Mouse (Mus musculus) brain, embryonic 14.5 days (tissue): ENCODE results near the gene Gm609. TPM values are rescaled to one million over a fixed set of nuclear protein-coding genes. Genes with fewer than 3 reads are reported as not detected.

Source experiments
- DNase-seq: peaks from one replicate; pipeline ENCODE4 v3.0.0-alpha.2; 2011; ENCODE audit warnings: low read depth
- CTCF ChIP-seq: fragments of 200-500 bp; IDR thresholded peaks from 2 replicates; pipeline ENCODE4 v1.5.1; 2012; ENCODE audit warnings: inconsistent platforms, mild to moderate bottlenecking, moderate library complexity, borderline replicate concordance; ENCODE audit not compliant: insufficient read depth, insufficient read length; ENCODE audit errors: extremely low read depth
- POLR2A ChIP-seq: fragments of 200-500 bp; IDR thresholded peaks from 2 replicates; pipeline ENCODE4 v1.6.1; 2012; ENCODE audit warnings: mild to moderate bottlenecking, inconsistent platforms, borderline replicate concordance; ENCODE audit not compliant: poor library complexity, insufficient read depth, insufficient read length, severe bottlenecking; ENCODE audit errors: extremely low read depth
- polyA plus RNA-seq: library from polyadenylated mRNA; depleted of rRNA; stranded (reverse); fragments of >200 nt; gene quantifications from 2 replicates; pipeline ENCODE4 v1.2.3, GENCODE M21; 2012

The Gm609 gene
- polyA plus RNA-seq, 1 experiment = not detected

- TF ChIP-seq POLR2A (peak; percentile 40; the same call in 1 of the 2 replicates), CTCF (peak; percentile 49; the same call in 1 of the 2 replicates)
- DNase-seq = peak; percentile 88
These were observed 84.2 kb downstream of the Gm609 start, which contains the start of gene Cd200 for GRCm38 (mm10) chr16:45408425-45409063. Gene Cd200 (minus strand): TSS chr16:45409053.

- DNase-seq = no peak
- no peak for TF ChIP-seq CTCF
- no peak for TF ChIP-seq POLR2A
These were observed 84.9 kb downstream of the Gm609 start for GRCm38 (mm10) chr16:45407645-45408400.

- DNase-seq = peak; percentile 22
- no peak for TF ChIP-seq POLR2A
- TF ChIP-seq CTCF = no peak
These were observed 85.7 kb downstream of the Gm609 start for GRCm38 (mm10) chr16:45407091-45407490.

- no peak for DNase-seq
These were observed 89.8 kb downstream of the Gm609 start for GRCm38 (mm10) chr16:45402951-45403350.

GRCm38 (mm10) chr16:45402036-45402435 lies 90.7 kb downstream of the Gm609 start:
- TF ChIP-seq POLR2A (no peak), CTCF (no peak)
- no peak for DNase-seq

More at GRCm38 (mm10) chr16:45402951-45403350, 89.8 kb downstream of the Gm609 start:
- TF ChIP-seq POLR2A = no peak
- no peak for TF ChIP-seq CTCF

- no peak for TF ChIP-seq CTCF
- TF ChIP-seq POLR2A = no peak
- DNase-seq = no peak
These were observed 92.7 kb downstream of the Gm609 start for GRCm38 (mm10) chr16:45399947-45400555.

GRCm38 (mm10) chr16:45399411-45399810 lies 93.4 kb downstream of the Gm609 start:
- DNase-seq = no peak
- TF ChIP-seq POLR2A (no peak), CTCF (no peak)

GRCm38 (mm10) chr16:45397440-45397839 lies 95.3 kb downstream of the Gm609 start:
- DNase-seq = peak; percentile 70
- no peak for TF ChIP-seq POLR2A
- TF ChIP-seq CTCF = no peak

GRCm38 (mm10) chr16:45392246-45392645 lies 100.5 kb downstream of the Gm609 start:
- no peak for TF ChIP-seq CTCF
- no peak for TF ChIP-seq POLR2A
- no peak for DNase-seq

GRCm38 (mm10) chr16:45391680-45392079 lies 101.1 kb downstream of the Gm609 start:
- peak; percentile 45 for DNase-seq
- no peak for TF ChIP-seq POLR2A
- TF ChIP-seq CTCF = no peak

GRCm38 (mm10) chr16:45390286-45390956 lies 102.3 kb downstream of the Gm609 start:
- TF ChIP-seq POLR2A (no peak), CTCF (no peak)
- DNase-seq = peak; percentile 60
